Mouse (Mus musculus) megakaryocyte progenitor cell, adult 5-6 weeks (primary cell): ENCODE data around the gene Slc1a4. TPM values are rescaled to one million over a fixed set of nuclear protein-coding genes. Genes with fewer than 3 reads are reported as not detected.

Source experiments
- ATAC-seq: replicated peaks from 2 replicates; pipeline ENCODE4 v1.8.0; 2016; ENCODE audit warnings: mild to moderate bottlenecking, moderate TSS enrichment, inconsistent platforms; ENCODE audit not compliant: poor library complexity
- total RNA-seq, 2 experiments: library from RNA; stranded (forward) in 1 of 2; stranded (reverse) in 1 of 2; fragments of 157-497, 149-512 nt in 1 of 2; fragments of 200-1000 nt in 1 of 2; gene quantifications; 2 replicates each; pipeline versions ENCODE4 v1.2.3 to v1.2.4; 2015 to 2017

Slc1a4 gene
- total RNA-seq, 2 experiments from 2014 or later: 0.52 to 0.75 TPM

GRCm38 (mm10) chr11:20326328-20326995, 6.1 kb downstream of the Slc1a4 start:
- ATAC-seq: no peak

GRCm38 (mm10) chr11:20325073-20325694, 7.3 kb downstream of the Slc1a4 start:
- ATAC-seq: peak; percentile 68

GRCm38 (mm10) chr11:20324006-20324405, 8.5 kb downstream of the Slc1a4 start:
- no peak for ATAC-seq

GRCm38 (mm10) chr11:20322366-20322765, 10.1 kb downstream of the Slc1a4 start:
- no peak for ATAC-seq

- no peak for ATAC-seq
These were observed 11.9 kb downstream of the Slc1a4 start for GRCm38 (mm10) chr11:20320661-20321060.

GRCm38 (mm10) chr11:20318659-20319454, 13.7 kb downstream of the Slc1a4 start:
- ATAC-seq: no peak

GRCm38 (mm10) chr11:20313576-20313975, 18.9 kb downstream of the Slc1a4 start:
- ATAC-seq: no peak

- ATAC-seq: no peak
These were observed 23.5 kb downstream of the Slc1a4 start for GRCm38 (mm10) chr11:20309044-20309443.

GRCm38 (mm10) chr11:20307409-20307808, 25.1 kb downstream of the Slc1a4 start:
- ATAC-seq: no peak

- ATAC-seq: 0 out of 2 replicates have a peak, but pooled peaks have one; percentile 20
These were observed 26.9 kb downstream of the Slc1a4 start for GRCm38 (mm10) chr11:20305641-20306040.

GRCm38 (mm10) chr11:20304341-20304740, 28.2 kb downstream of the Slc1a4 start:
- ATAC-seq: peak; percentile 65

- peak; percentile 57 for ATAC-seq
These were observed 31.2 kb downstream of the Slc1a4 start for GRCm38 (mm10) chr11:20301332-20301731.

GRCm38 (mm10) chr11:20300850-20301249, 31.7 kb downstream of the Slc1a4 start:
- ATAC-seq: no peak

- ATAC-seq: no peak
These were observed 32.6 kb downstream of the Slc1a4 start for GRCm38 (mm10) chr11:20299900-20300299.

GRCm38 (mm10) chr11:20284463-20284862, 48.0 kb downstream of the Slc1a4 start:
- no peak for ATAC-seq

- ATAC-seq: no peak
These were observed 49.8 kb downstream of the Slc1a4 start for GRCm38 (mm10) chr11:20282601-20283219.

GRCm38 (mm10) chr11:20280982-20281381, 51.5 kb downstream of the Slc1a4 start:
- no peak for ATAC-seq

GRCm38 (mm10) chr11:20278702-20279101, 53.8 kb downstream of the Slc1a4 start:
- no peak for ATAC-seq

GRCm38 (mm10) chr11:20277106-20277505, 55.4 kb downstream of the Slc1a4 start:
- ATAC-seq: no peak

GRCm38 (mm10) chr11:20275974-20276373, 56.5 kb downstream of the Slc1a4 start:
- ATAC-seq: no peak

- 0 out of 2 replicates have a peak, but pooled peaks have one; percentile 31 for ATAC-seq
These were observed 62.6 kb downstream of the Slc1a4 start for GRCm38 (mm10) chr11:20269885-20270284.
